Mouse (Mus musculus): Measurements from ENCODE around the gene Eng.
A peak's percentile ranks its signal among the peaks of the same experiment; 100 is the strongest.

Eng gene

GRCm38 (mm10) chr2:32646379-32647056 is at the start of gene Eng:
Gene Eng (plus strand): TSS chr2:32646595.
- DNase-seq, result no peak

- no peak for DNase-seq
Observed at GRCm38 (mm10) chr2:32596725-32597124, 49.7 kb upstream of the Eng start.

- no peak for DNase-seq
Observed at GRCm38 (mm10) chr2:32597248-32597647, 49.1 kb upstream of the Eng start.

GRCm38 (mm10) chr2:32597699-32598098 is 48.7 kb upstream of the Eng start:
- DNase-seq, result no peak

- DNase-seq, result no peak
Observed at GRCm38 (mm10) chr2:32598506-32598905, 47.9 kb upstream of the Eng start.

GRCm38 (mm10) chr2:32599409-32599808 is 47.0 kb upstream of the Eng start, which contains the start of gene St6galnac6:
Gene St6galnac6 (plus strand): TSS chr2:32599709.
- no peak for DNase-seq

GRCm38 (mm10) chr2:32601417-32602065 is 44.9 kb upstream of the Eng start:
- no peak for DNase-seq

- DNase-seq, result peak; percentile 95
Observed at GRCm38 (mm10) chr2:32602600-32603054, 43.8 kb upstream of the Eng start.

GRCm38 (mm10) chr2:32604631-32605030 is 41.8 kb upstream of the Eng start:
- no peak for DNase-seq

- peak; percentile 78 for DNase-seq
Observed at GRCm38 (mm10) chr2:32606161-32607142, 39.9 kb upstream of the Eng start.

- no peak for DNase-seq
Observed at GRCm38 (mm10) chr2:32607262-32607947, 39.0 kb upstream of the Eng start.

GRCm38 (mm10) chr2:32608141-32608777 is 38.1 kb upstream of the Eng start:
- DNase-seq, result no peak

GRCm38 (mm10) chr2:32608778-32609435 is 37.5 kb upstream of the Eng start:
- DNase-seq, result no peak

GRCm38 (mm10) chr2:32610610-32611229 is 35.7 kb upstream of the Eng start:
- no peak for DNase-seq

- no peak for DNase-seq
Observed at GRCm38 (mm10) chr2:32612274-32612673, 34.1 kb upstream of the Eng start.

- no peak for DNase-seq
Observed at GRCm38 (mm10) chr2:32617109-32617508, 29.3 kb upstream of the Eng start.

- DNase-seq, result no peak
Observed at GRCm38 (mm10) chr2:32617601-32618000, 28.8 kb upstream of the Eng start.

GRCm38 (mm10) chr2:32618051-32618450 is 28.3 kb upstream of the Eng start:
- no peak for DNase-seq

GRCm38 (mm10) chr2:32620682-32621516 is 25.5 kb upstream of the Eng start:
- DNase-seq, result no peak

- DNase-seq, result no peak
Observed at GRCm38 (mm10) chr2:32621517-32621859, 24.9 kb upstream of the Eng start, which contains the start of gene Ak1. Gene Ak1 (plus strand): TSS chr2:32621758.
